Mouse (Mus musculus) layer of hippocampus, adult 8-10 months (tissue): Measurements from ENCODE around the gene Slc25a54. TPM values are rescaled to one million over a fixed set of nuclear protein-coding genes. Genes with fewer than 3 reads are reported as not detected.

Experiments
- DNase-seq, 2 experiments: peaks; one replicate each; pipeline ENCODE4 v3.0.0; 2022; ENCODE audit warnings: low spot score in 2 of 2
- microRNA-seq, 2 experiments: library from miRNA; unstranded; fragments of <30 nt; microRNA quantifications; one replicate each; pipeline ENCODE4 v1.2.0; 2022
- total RNA-seq, 4 experiments: library from RNA; stranded (reverse); gene quantifications; 2 replicates each; pipeline ENCODE4 v1.2.4; 2022

Slc25a54 gene
- total RNA-seq, 4 experiments from 2014 or later: not detected

DNA sequence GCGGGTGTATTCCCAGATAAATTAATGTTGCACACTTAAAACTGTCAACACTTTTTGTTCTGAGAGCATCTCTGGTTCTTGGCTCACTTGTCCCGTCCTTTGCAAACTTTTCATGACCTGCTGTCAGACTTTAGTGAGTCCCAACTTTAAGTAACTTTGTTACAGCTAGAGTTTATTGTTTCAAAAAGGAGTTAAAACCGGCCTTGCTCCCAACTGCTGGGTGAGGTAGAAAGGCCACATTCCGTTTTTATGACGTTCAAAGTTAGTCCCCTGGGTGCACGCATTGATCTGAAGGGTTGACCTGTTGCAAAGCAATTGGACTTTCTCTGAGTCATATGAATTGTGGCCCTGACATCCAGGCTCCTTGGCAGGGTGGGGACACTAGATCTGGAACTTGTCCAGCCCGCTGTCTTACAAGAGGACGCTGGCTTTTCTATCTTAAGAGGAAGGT, 43.3 kb downstream of the Slc25a54 start:
- DNase-seq: no peak

- DNase-seq: no peak
Observed at GRCm38 (mm10) chr3:109124091-109124490, 43.8 kb downstream of the Slc25a54 start.

DNA sequence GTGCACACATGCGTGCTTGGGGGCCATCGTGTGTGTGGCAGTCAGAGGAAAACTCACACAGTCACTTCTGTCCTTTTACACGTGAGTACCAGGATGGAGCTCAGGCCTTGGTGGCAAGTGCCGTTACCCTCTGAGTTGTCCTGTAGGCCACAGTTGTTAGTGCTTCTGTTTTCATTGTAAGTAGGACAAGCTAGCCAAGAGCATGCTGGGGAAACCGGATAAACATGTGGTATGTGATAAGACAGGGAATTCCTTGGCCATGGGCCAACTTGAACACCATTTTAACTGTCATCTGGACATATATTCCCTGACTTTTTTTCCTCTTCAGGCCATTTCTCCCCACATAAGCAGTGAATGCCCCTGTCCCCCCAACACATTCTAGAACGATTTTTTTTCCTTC, 45.3 kb downstream of the Slc25a54 start:
- no peak for DNase-seq

DNA sequence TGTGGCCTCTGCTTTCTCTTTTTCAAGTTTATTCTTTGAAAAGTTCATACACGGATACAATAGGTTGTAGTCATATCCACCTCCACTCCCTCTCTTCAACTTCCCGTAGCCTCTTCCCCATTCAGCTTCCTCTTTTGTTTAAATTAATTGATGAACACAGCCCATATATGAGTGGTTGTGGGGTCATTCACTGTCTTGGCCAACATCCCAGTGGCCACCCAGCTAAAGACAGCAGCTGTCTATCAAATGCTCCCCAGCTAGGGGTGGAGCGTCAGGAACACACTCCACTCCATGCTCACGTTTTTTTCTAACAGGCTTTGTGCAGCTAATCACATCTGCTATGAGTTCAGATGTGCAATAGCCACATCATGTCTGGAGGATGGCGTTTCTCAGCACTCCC, 49.5 kb downstream of the Slc25a54 start:
- DNase-seq: no peak

GRCm38 (mm10) chr3:109132966-109133365, 52.7 kb downstream of the Slc25a54 start:
- DNase-seq: no peak

- DNase-seq: no peak
Observed at GRCm38 (mm10) chr3:109134036-109134435, 53.8 kb downstream of the Slc25a54 start.

DNA sequence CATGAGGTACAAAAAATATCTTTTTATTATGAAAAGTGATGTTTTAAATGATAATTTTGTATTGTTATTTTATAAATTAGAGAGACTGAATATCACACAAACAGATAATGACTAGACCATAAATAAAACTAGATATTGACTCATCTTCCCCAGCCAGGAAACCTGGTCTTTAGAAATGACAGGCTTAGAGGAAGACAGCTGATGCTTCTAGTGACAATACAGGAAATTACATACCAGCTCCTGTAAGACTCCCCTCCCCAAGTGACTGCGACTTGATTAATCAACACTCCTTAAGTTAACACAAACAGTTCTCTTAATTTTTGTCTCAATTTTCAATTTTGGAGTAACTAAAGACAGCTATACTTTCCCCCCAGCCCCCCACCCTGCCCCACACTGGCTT, 55.1 kb downstream of the Slc25a54 start:
- DNase-seq: no peak

DNA sequence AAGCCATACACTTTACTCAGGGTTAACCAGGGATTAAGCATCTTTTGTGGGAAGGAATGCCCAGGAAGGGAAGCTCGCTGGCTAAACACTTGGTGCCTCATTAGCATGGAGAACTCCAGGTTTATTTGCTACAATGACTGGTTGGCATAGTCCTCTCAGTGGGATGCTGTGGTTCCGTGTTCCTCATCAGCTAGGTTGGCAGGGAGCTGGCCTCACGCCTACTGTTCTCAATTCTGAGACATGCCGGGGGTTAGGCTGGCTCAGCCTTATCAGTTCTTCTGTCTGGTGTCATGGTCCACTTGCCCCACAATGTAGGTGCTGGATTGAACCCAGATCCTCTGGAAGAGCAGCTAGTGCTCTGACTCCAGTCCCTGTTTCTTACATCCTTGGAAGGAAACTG, 72.3 kb downstream of the Slc25a54 start:
- DNase-seq: no peak

DNA sequence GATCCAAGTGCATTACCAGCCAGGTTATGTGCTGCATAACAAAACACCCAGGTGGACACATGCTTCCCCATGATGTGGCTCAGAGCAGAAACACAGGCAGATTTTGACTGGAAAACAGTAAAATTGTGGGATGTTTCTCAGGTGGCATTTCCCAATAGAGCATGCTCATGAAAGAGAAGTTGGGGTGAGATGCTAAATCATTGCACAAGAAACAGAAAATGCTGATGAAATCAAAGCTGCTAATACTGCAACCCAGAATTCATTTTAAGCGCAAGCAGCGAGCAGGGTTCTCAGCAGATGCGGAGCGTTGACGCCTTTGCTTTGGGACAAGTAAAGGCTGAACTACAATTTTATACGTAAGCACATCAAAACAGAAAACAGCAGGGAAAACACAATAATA, 73.1 kb downstream of the Slc25a54 start:
- no peak for DNase-seq

DNA sequence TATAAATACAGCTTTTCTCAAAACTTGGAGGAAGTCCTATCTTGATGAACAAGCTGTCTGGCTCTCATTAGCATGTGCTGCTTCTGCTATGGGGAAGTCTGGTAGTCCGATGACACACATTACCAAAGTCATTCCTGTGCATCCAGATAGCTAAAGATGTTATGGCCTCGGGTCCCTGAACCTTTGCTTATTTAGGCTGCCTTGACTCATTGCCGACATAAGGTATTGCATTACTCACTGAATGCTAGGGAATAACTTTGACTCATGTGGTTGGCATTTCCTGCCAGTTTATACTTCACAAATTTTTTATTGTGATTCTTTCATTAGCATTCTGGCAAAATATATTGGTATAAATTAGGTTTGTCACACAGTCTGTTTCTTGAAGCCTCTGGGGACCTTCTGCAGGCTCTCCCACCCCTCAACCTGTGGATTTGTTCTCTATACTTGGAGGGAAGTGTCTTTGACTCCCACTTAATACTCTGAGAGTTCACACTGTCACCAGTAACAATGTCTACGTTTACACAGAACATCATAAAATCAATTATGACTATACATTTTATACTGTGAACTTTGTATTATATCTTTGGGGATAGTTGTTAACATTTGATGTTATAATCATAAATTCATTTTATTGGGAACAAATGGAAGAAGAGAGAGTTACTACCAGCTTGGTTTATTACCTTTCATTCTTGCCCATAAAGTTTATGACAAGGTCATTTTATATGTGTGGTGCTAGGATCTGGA, 75.8 kb downstream of the Slc25a54 start:
- DNase-seq: no peak

GRCm38 (mm10) chr3:109157481-109157880, 77.2 kb downstream of the Slc25a54 start:
- no peak for DNase-seq

- no peak for DNase-seq
Observed at GRCm38 (mm10) chr3:109164088-109164487, 83.8 kb downstream of the Slc25a54 start.

GRCm38 (mm10) chr3:109164644-109165043, 84.4 kb downstream of the Slc25a54 start:
- DNase-seq: no peak

DNA sequence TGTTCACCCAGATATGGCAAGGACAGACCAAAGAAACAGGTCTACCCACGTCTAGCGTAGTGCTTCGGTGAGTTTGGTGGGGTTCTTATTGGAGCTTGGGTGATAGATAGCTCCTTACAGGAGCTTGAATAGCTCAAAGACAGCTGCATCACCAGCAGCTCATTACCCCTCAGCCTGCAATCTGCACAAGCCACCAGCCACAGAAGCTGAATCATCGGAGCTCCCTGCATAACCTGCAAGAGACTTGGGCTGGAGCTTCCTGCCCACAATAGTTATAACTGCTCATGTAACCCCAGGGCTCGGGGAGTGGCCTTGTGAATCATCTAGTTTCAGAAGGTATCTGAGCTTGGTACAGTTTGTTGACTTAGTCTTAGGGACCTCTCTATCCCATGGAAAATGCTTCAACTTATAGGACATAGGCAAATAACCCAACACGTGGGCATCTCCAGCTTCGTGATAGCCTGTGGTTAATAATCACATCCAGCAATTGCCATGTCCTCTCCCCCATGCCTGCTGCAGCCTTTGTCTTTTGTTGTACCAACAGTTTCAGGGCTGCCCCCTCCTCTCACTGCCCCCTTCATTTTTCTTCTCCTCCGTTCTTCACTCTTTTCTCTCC, 85.1 kb downstream of the Slc25a54 start:
- DNase-seq: no peak

Small RNA genes lying within 50 kb of the gene (microRNA-seq; reads per million reads assigned to microRNA genes)
- gene Gm44384: 0 reads per million in 2 experiments

Other genes starting within 250 kb of the Slc25a54 start
- 10 to 100 TPM; 22.8 to 39.8 (median 30.9) TPM for gene Stxbp3, start 239.9 kb upstream of the Slc25a54 start, total RNA-seq
- under 1 TPM in 1 of 4 experiments, not detected in 3; 0.13 TPM for gene Fndc7, start 190.5 kb upstream of the Slc25a54 start, total RNA-seq
- gene Prpf38b, start 168.7 kb upstream of the Slc25a54 start, total RNA-seq: 10 to 100 TPM; 43.2 to 57.0 (median 47.7) TPM
- gene Henmt1, start 140.6 kb upstream of the Slc25a54 start, total RNA-seq: 1 to 10 TPM; 2.4 to 4.3 (median 3.0) TPM
- gene Gm9857, start 140.0 kb upstream of the Slc25a54 start, total RNA-seq: not detected
- gene Fam102b, start 52.9 kb upstream of the Slc25a54 start, total RNA-seq: 10 to 100 TPM; 23.3 to 39.3 (median 28.9) TPM
- 1 to 10 TPM; 2.6 to 3.5 (median 3.3) TPM for gene Slc25a24, start 42.7 kb downstream of the Slc25a54 start, total RNA-seq